Mouse (Mus musculus): ENCODE results near the gene Ifna16. TPM values are rescaled to one million over a fixed set of nuclear protein-coding genes. Genes with fewer than 3 reads are reported as not detected.

The Ifna16 gene
- polyA plus RNA-seq (2014; fragmentation: Illumina TruSeq; extraction: RNeasy Lipid Tissue Mini Kit (QIAGEN cat#74804); ENCODE audit: insufficient read depth, low read depth, low replicate concordance) = not detected

DNA sequence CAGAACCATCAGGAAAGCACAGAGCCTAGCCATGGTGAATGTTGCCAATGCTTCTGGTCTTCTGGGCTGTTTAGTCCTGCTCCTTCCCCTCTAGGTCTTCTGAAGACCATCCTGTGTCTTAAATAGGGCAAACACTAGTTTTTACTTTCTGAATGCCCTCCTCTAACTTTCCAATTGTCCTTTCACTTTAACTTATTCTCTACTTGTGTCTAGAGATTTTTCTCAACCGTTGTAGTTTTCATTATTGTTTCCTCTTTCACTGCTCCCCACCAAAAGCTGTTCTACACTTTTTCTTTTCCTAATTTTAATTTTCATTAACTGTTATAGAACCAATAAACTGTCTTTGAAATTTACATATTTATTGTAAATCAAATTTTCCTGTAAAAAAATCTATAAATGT lies at the start of gene Ifna16:
TSS of gene Ifna16 (minus strand) at position 101 of the 400 bp plus-strand sequence.

DNA sequence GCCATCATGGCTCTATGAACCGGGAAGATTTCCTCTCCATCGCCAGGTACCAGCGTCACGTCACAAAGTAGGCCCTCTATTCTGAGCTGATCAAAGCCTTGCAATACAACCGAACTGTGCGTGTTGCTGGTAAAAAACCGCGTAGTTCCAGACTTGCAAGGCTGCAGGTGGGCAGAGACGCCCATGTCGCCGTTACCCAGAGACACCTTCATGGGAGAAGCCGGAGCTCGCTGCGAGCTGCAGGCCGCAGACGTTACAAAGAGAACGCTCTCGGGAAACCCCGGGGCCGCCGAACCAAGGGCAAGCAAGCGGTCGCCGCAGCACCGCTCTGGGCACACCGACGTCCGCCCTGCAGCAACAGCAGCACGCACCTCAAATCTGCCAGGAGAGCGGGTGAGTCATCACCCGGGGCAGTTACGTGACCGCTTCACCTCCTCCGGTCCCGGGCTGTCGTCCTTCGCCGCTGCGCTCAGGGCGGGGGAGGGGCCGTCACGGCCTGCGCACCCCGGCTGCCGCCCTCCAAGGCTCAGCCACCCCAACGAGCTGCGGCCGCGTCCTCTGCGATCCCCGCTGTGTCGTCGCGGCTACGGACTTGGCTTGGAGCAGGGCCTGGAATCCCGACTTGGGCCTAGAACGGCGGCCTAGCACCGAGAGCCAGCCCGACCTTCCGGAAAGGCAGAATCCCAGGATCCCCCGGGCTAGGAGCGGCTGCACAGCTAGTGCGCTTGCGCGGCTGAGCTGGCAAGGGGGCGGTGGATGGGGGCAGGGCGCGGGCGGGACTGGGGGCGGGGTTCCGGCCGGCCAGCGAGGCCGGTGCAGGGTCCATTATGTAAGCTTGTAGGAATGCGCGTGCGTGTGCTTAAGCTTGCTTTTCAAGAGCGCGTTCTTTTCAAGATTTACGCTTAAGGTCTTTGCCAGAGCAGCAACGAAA lies 45.3 kb upstream of the Ifna16 start, which contains the start of the genes Gm26566 and Klhl9:
TSS of gene Gm26566 (plus strand) at position 15 of the 931 bp plus-strand sequence.
TSS of gene Klhl9 (minus strand) at position 675 of the 931 bp plus-strand sequence.

GRCm38 (mm10) chr4:88691259-88691658 lies 14.5 kb upstream of the Ifna16 start, which contains the start of gene Ifnab:
Gene Ifnab (minus strand): TSS chr4:88691359.

GRCm38 (mm10) chr4:88683812-88684211 lies 7.1 kb upstream of the Ifna16 start, which contains the start of gene Ifna2:
Gene Ifna2 (minus strand): TSS chr4:88683912.

DNA sequence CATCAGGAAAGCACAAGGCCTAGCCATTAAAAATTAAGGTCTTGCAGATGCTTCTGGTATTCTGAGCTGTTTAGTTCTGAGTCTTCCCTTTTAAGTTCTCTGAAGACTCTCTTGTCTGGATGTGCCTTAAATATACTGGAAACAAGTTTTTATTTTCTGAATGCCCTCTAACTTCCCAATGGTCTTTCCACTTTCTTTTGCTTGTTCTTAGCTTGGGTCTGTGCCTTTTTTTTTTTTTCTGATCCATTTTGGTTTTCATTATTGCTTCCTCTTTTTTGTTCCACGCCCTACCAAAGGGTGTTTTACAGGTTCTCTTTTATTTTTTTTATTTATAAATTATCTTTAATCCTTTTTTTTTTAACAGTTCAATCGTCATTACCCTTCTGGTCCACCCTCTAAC lies 32.4 kb downstream of the Ifna16 start, which contains the start of gene Ifna13:
TSS of gene Ifna13 (minus strand) at position 101 of the 400 bp plus-strand sequence.

GRCm38 (mm10) chr4:88634311-88634710 lies 42.4 kb downstream of the Ifna16 start, which contains the start of gene C87499:
Gene C87499 (minus strand): TSS chr4:88634411.

Other genes starting within 250 kb of the Ifna16 start
- gene Hacd4, start 238.0 kb downstream of the Ifna16 start, polyA plus RNA-seq (2014; fragmentation: Illumina TruSeq; extraction: RNeasy Lipid Tissue Mini Kit (QIAGEN cat#74804); ENCODE audit: insufficient read depth, low read depth, low replicate concordance) = 5.1 TPM
- not detected for gene Ifnb1, start 154.2 kb downstream of the Ifna16 start, polyA plus RNA-seq (2014; fragmentation: Illumina TruSeq; extraction: RNeasy Lipid Tissue Mini Kit (QIAGEN cat#74804); ENCODE audit: insufficient read depth, low read depth, low replicate concordance)
- gene Ifna15, start 118.7 kb downstream of the Ifna16 start, polyA plus RNA-seq (2014; fragmentation: Illumina TruSeq; extraction: RNeasy Lipid Tissue Mini Kit (QIAGEN cat#74804); ENCODE audit: insufficient read depth, low read depth, low replicate concordance) = not detected
- not detected for gene Ifna14, start 105.1 kb downstream of the Ifna16 start, polyA plus RNA-seq (2014; fragmentation: Illumina TruSeq; extraction: RNeasy Lipid Tissue Mini Kit (QIAGEN cat#74804); ENCODE audit: insufficient read depth, low read depth, low replicate concordance)
- not detected for gene Ifna9, start 84.5 kb downstream of the Ifna16 start, polyA plus RNA-seq (2014; fragmentation: Illumina TruSeq; extraction: RNeasy Lipid Tissue Mini Kit (QIAGEN cat#74804); ENCODE audit: insufficient read depth, low read depth, low replicate concordance)
- not detected for gene Ifna12, start 73.5 kb downstream of the Ifna16 start, polyA plus RNA-seq (2014; fragmentation: Illumina TruSeq; extraction: RNeasy Lipid Tissue Mini Kit (QIAGEN cat#74804); ENCODE audit: insufficient read depth, low read depth, low replicate concordance)
- not detected for gene C87499, start 42.5 kb downstream of the Ifna16 start, polyA plus RNA-seq (2014; fragmentation: Illumina TruSeq; extraction: RNeasy Lipid Tissue Mini Kit (QIAGEN cat#74804); ENCODE audit: insufficient read depth, low read depth, low replicate concordance)
- not detected for gene Ifna13, start 32.5 kb downstream of the Ifna16 start, polyA plus RNA-seq (2014; fragmentation: Illumina TruSeq; extraction: RNeasy Lipid Tissue Mini Kit (QIAGEN cat#74804); ENCODE audit: insufficient read depth, low read depth, low replicate concordance)
- not detected for gene Ifna2, start 7.0 kb upstream of the Ifna16 start, polyA plus RNA-seq (2014; fragmentation: Illumina TruSeq; extraction: RNeasy Lipid Tissue Mini Kit (QIAGEN cat#74804); ENCODE audit: insufficient read depth, low read depth, low replicate concordance)
- gene Ifnab, start 14.4 kb upstream of the Ifna16 start, polyA plus RNA-seq (2014; fragmentation: Illumina TruSeq; extraction: RNeasy Lipid Tissue Mini Kit (QIAGEN cat#74804); ENCODE audit: insufficient read depth, low read depth, low replicate concordance) = not detected
- gene Gm26566, start 44.9 kb upstream of the Ifna16 start, polyA plus RNA-seq (2014; fragmentation: Illumina TruSeq; extraction: RNeasy Lipid Tissue Mini Kit (QIAGEN cat#74804); ENCODE audit: insufficient read depth, low read depth, low replicate concordance) = not detected
- 30.6 TPM for gene Klhl9, start 45.5 kb upstream of the Ifna16 start, polyA plus RNA-seq (2014; fragmentation: Illumina TruSeq; extraction: RNeasy Lipid Tissue Mini Kit (QIAGEN cat#74804); ENCODE audit: insufficient read depth, low read depth, low replicate concordance)
- not detected for gene Gm13271, start 77.9 kb upstream of the Ifna16 start, polyA plus RNA-seq (2014; fragmentation: Illumina TruSeq; extraction: RNeasy Lipid Tissue Mini Kit (QIAGEN cat#74804); ENCODE audit: insufficient read depth, low read depth, low replicate concordance)
- gene Gm13283, start 83.2 kb upstream of the Ifna16 start, polyA plus RNA-seq (2014; fragmentation: Illumina TruSeq; extraction: RNeasy Lipid Tissue Mini Kit (QIAGEN cat#74804); ENCODE audit: insufficient read depth, low read depth, low replicate concordance) = not detected
- gene Gm13290, start 96.9 kb upstream of the Ifna16 start, polyA plus RNA-seq (2014; fragmentation: Illumina TruSeq; extraction: RNeasy Lipid Tissue Mini Kit (QIAGEN cat#74804); ENCODE audit: insufficient read depth, low read depth, low replicate concordance) = not detected
- gene Gm13289, start 100.0 kb upstream of the Ifna16 start, polyA plus RNA-seq (2014; fragmentation: Illumina TruSeq; extraction: RNeasy Lipid Tissue Mini Kit (QIAGEN cat#74804); ENCODE audit: insufficient read depth, low read depth, low replicate concordance) = not detected
- not detected for gene Gm13272, start 102.9 kb upstream of the Ifna16 start, polyA plus RNA-seq (2014; fragmentation: Illumina TruSeq; extraction: RNeasy Lipid Tissue Mini Kit (QIAGEN cat#74804); ENCODE audit: insufficient read depth, low read depth, low replicate concordance)
- gene Ifnz, start 105.2 kb upstream of the Ifna16 start, polyA plus RNA-seq (2014; fragmentation: Illumina TruSeq; extraction: RNeasy Lipid Tissue Mini Kit (QIAGEN cat#74804); ENCODE audit: insufficient read depth, low read depth, low replicate concordance) = not detected
- gene Gm13276, start 108.8 kb upstream of the Ifna16 start, polyA plus RNA-seq (2014; fragmentation: Illumina TruSeq; extraction: RNeasy Lipid Tissue Mini Kit (QIAGEN cat#74804); ENCODE audit: insufficient read depth, low read depth, low replicate concordance) = not detected
- not detected for gene Gm13277, start 111.7 kb upstream of the Ifna16 start, polyA plus RNA-seq (2014; fragmentation: Illumina TruSeq; extraction: RNeasy Lipid Tissue Mini Kit (QIAGEN cat#74804); ENCODE audit: insufficient read depth, low read depth, low replicate concordance)
- gene Gm13278, start 114.6 kb upstream of the Ifna16 start, polyA plus RNA-seq (2014; fragmentation: Illumina TruSeq; extraction: RNeasy Lipid Tissue Mini Kit (QIAGEN cat#74804); ENCODE audit: insufficient read depth, low read depth, low replicate concordance) = not detected
- gene Gm13275, start 117.6 kb upstream of the Ifna16 start, polyA plus RNA-seq (2014; fragmentation: Illumina TruSeq; extraction: RNeasy Lipid Tissue Mini Kit (QIAGEN cat#74804); ENCODE audit: insufficient read depth, low read depth, low replicate concordance) = not detected
- gene Gm13279, start 120.5 kb upstream of the Ifna16 start, polyA plus RNA-seq (2014; fragmentation: Illumina TruSeq; extraction: RNeasy Lipid Tissue Mini Kit (QIAGEN cat#74804); ENCODE audit: insufficient read depth, low read depth, low replicate concordance) = not detected
- gene Gm13285, start 122.7 kb upstream of the Ifna16 start, polyA plus RNA-seq (2014; fragmentation: Illumina TruSeq; extraction: RNeasy Lipid Tissue Mini Kit (QIAGEN cat#74804); ENCODE audit: insufficient read depth, low read depth, low replicate concordance) = not detected
- not detected for gene Gm13287, start 126.3 kb upstream of the Ifna16 start, polyA plus RNA-seq (2014; fragmentation: Illumina TruSeq; extraction: RNeasy Lipid Tissue Mini Kit (QIAGEN cat#74804); ENCODE audit: insufficient read depth, low read depth, low replicate concordance)
- not detected for gene Gm13288, start 128.6 kb upstream of the Ifna16 start, polyA plus RNA-seq (2014; fragmentation: Illumina TruSeq; extraction: RNeasy Lipid Tissue Mini Kit (QIAGEN cat#74804); ENCODE audit: insufficient read depth, low read depth, low replicate concordance)
- gene Ifna7, start 139.3 kb upstream of the Ifna16 start, polyA plus RNA-seq (2014; fragmentation: Illumina TruSeq; extraction: RNeasy Lipid Tissue Mini Kit (QIAGEN cat#74804); ENCODE audit: insufficient read depth, low read depth, low replicate concordance) = not detected
- not detected for gene Ifna11, start 143.0 kb upstream of the Ifna16 start, polyA plus RNA-seq (2014; fragmentation: Illumina TruSeq; extraction: RNeasy Lipid Tissue Mini Kit (QIAGEN cat#74804); ENCODE audit: insufficient read depth, low read depth, low replicate concordance)
- not detected for gene Ifna6, start 150.5 kb upstream of the Ifna16 start, polyA plus RNA-seq (2014; fragmentation: Illumina TruSeq; extraction: RNeasy Lipid Tissue Mini Kit (QIAGEN cat#74804); ENCODE audit: insufficient read depth, low read depth, low replicate concordance)
- not detected for gene Ifna5, start 158.6 kb upstream of the Ifna16 start, polyA plus RNA-seq (2014; fragmentation: Illumina TruSeq; extraction: RNeasy Lipid Tissue Mini Kit (QIAGEN cat#74804); ENCODE audit: insufficient read depth, low read depth, low replicate concordance)
- not detected for gene Ifna4, start 164.9 kb upstream of the Ifna16 start, polyA plus RNA-seq (2014; fragmentation: Illumina TruSeq; extraction: RNeasy Lipid Tissue Mini Kit (QIAGEN cat#74804); ENCODE audit: insufficient read depth, low read depth, low replicate concordance)
- gene Ifna1, start 173.2 kb upstream of the Ifna16 start, polyA plus RNA-seq (2014; fragmentation: Illumina TruSeq; extraction: RNeasy Lipid Tissue Mini Kit (QIAGEN cat#74804); ENCODE audit: insufficient read depth, low read depth, low replicate concordance) = not detected
- not detected for gene Ifne, start 203.3 kb upstream of the Ifna16 start, polyA plus RNA-seq (2014; fragmentation: Illumina TruSeq; extraction: RNeasy Lipid Tissue Mini Kit (QIAGEN cat#74804); ENCODE audit: insufficient read depth, low read depth, low replicate concordance)

All from lung, adult 10 weeks (tissue).